Mouse (Mus musculus) ES-Bruce4 (cell line): ENCODE results near the gene Col7a1.

ENCODE experiments used
- CTCF ChIP-seq: IDR thresholded peaks from one replicate; pipeline ENCODE4 v1.8.1; 2011; ENCODE audit warnings: low read depth, low read length
- EP300 ChIP-seq: IDR thresholded peaks from 2 replicates; pipeline ENCODE4 v1.6.1; 2011; ENCODE audit warnings: low read depth, low read length; ENCODE audit not compliant: insufficient read depth
- POLR2A ChIP-seq: IDR thresholded peaks from one replicate; pipeline ENCODE4 v1.8.1; 2011; ENCODE audit warnings: low read length; ENCODE audit not compliant: insufficient read depth

GRCm38 (mm10) chr9:108983209-108983608 is 29.8 kb downstream of the Col7a1 start:
- TF ChIP-seq POLR2A (no peak), CTCF (no peak), EP300 (no peak)
